Mouse (Mus musculus) 3134 (cell line): Measurements from ENCODE around the gene Vmn1r5.
"Not testable (repeated sequence)": the region's sequence is repeated elsewhere in the genome, so short reads cannot be mapped to it uniquely, and the experiment has no call there.

Source experiments
- DNase-seq: peaks from one replicate; pipeline ENCODE4 v3.0.0-alpha.2; 2011; ENCODE audit warnings: low spot score; ENCODE audit not compliant: insufficient read length; ENCODE audit errors: extremely low read depth

Gene Vmn1r5

DNA sequence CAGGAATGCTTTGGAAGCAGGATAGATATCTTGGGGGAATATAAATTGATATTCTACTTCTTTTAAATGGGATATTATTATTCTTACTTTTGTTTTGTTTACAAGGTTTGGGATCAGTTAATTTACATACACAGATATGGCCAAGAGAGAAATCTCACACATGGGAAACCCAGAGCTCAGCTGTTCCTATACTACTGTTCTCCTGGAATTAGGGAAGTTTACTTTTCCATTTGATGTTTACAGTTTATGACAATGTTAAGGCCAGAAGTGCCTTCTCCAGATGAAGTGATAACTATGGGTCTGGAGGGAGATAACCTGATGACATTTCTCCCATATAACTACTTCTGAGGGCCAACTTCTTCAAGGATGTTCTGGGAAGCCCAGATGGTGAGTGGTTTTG is at the start of gene Vmn1r5:
Vmn1r5 (plus strand) TSS at position 301 of the 400 bp plus-strand sequence.
- DNase-seq, result no peak

DNA sequence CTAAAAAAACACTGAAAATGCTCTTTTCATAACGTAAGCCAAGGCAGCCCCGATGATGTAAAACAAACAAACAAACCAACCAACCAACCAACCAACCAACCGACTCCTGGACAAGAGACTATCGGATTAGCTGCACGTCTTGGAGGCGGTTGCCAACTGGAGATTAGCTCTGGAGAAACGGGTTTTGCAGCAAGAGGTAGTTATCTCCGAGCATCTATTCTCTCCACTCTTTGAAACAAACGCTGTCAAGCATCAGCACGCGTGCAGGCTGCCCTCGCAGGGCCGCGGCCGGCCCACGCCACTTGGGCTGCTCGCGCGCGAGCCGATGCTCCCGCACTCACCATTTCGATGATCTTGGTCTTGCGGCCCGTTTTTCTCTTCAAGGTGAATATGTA is 46.7 kb upstream of the Vmn1r5 start:
- no peak for DNase-seq

DNA sequence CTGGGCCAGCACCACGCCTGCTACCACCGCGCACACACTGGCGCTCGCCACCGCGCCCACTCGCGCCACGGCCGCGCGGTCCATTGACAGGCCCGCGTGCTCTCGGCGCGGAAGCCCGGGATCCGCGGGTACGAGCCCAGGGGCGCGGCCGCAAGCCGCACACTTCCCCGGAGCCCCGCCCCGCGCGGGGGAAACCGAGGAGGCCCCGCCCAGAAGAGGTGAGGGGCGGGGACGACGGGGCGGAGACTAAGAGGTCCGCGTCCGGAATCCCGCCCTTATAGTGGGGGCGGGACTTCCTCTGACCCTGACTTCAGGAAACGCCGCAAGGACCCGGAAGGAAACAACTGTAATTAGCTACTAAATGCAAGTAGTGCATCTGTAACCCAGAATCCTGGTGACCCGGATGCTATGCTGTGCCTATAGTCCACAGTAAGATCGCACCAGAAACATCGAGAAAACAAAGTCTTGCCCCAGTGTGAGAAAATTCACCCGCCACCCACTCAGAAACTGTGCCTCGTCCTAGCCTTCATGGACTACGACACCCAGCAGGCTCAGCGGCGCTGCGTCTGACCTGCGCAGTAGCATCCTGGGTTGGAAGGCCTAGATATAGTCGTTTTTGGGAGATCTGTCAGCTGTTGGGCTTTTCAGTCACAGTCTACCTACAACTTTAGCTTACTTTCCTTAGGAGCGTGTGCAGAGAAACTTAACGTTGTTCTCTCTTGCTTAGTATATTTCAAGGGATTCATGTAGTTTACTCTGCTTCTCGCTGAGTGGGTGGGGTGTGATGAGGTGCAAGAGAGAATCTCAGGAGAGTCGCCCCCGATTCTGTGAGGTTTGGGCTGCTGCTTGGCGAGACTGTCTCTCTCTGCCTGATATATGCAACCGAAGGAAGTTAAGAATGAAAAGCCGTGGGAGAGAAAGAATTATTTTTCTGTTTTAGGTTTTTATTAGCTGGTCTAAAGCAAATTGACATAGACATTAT is 46.1 kb upstream of the Vmn1r5 start, which contains the start of the genes Nt5c3 and Vmn1r4:
Nt5c3 (minus strand) TSS at position 207 of the 982 bp plus-strand sequence.
Vmn1r4 (plus strand) TSS at position 290 of the 982 bp plus-strand sequence.
- DNase-seq, result peak; percentile 95

DNA sequence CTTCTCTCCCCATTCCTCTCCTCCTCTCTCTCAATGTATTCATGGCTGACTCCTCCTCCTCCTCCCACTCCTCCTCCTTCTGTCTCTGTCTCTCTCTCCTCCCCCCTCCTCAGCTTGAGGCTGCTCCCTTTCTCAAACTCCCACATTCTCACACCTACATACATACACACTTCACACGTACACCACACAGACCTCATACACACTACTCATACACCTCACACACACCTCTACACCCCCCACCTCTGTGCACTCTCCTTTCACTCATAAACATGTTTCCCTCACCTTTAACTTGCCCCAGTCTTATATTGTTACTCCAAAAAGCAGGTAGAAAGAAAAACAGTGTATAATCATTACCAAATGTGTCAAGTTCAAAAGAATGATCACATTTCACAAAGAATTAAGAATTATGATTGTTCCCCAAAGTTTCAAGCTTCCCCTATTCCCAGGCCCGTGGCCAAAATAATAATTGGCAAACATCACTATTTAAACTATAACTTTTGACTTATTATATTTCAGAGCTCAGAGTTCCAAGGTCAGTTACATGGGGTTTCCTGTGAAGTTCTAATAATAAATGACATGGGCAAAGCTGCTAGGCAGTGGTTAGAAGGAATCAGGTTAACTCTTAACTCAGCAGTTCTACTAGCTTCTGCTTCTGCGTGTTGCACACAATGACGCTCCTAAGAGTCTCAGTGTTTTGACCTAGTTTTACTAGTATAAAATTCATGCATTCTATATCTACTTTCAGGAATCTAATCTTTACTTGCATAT is 38.2 kb upstream of the Vmn1r5 start:
- no peak for DNase-seq

DNA sequence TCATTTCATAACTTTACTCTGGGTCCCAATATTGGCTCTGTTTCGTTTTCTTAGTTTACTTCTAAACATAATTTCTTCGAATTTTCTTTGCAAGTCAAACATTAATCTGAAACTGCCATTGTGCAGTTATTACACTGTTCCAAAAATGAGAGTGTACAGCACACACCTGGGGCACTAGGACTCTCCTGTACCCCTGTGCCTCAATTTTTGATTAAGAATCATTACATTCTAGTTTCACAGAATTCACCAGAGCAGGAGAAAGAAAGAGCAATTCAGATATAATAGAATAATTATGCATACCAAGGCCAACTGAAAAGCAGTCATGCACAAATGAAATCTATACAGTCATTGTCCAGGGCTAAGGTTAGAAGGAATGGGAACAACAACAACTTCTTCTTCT is 37.6 kb upstream of the Vmn1r5 start:
- DNase-seq, result no peak

DNA sequence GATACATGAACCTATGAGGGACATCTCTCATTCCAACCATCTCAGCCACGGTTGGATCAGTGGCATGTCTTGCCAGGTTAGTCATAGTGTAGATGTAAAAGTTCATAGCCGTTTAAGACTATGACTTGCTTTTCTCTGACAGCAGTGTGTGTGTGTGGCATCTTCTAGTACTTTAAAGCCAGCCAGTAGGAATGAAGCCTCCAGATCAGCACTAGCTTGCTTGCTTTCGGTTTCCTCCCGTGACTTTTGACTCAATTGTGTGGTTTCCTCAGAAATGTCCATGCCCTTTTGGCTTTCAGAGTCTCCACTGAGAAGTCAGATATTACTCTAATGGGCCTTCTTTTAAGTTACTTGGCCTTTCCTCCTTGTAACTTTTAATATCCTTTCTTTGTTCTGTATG is 35.7 kb upstream of the Vmn1r5 start:
- no peak for DNase-seq

DNA sequence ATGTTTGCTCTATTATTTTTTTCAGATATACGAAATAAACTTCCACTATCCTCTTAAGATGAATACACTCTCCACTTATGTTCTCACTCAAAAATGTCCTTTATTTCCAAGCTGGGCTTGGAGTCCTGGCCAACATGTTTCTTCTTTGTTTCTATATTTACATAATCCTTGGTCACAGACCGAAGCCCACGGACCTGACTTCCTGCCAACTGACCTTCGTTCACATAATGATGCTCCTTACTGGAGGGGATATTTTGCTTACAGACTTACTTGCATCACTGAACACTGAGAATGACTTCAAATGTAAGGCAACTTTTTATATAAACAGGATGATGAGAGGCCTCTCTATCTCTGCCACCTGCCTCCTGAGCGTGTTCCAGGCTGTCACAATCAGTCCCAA is 13.6 kb upstream of the Vmn1r5 start:
- DNase-seq, result no peak

DNA sequence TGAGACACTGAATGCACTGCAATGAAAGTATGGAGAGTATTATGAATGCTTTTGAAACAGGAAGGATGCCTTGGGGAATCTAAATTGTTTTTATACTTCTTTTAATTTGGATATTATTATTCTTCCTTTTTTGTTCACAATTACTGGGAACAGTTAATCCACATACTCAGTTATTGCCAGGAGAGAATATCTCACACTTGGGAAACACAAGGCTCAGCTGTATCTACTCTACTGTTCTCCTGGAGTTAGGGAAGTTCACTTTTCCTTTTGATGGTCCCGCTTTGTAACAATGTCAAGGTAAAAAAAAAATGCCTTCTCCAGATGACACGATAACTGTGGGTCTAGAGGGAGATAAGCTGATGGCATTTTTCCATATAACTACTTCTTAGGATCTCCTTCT is 26.9 kb downstream of the Vmn1r5 start, which contains the start of gene Vmn1r6:
Vmn1r6 (plus strand) TSS at position 301 of the 400 bp plus-strand sequence.
- DNase-seq, result no peak

DNA sequence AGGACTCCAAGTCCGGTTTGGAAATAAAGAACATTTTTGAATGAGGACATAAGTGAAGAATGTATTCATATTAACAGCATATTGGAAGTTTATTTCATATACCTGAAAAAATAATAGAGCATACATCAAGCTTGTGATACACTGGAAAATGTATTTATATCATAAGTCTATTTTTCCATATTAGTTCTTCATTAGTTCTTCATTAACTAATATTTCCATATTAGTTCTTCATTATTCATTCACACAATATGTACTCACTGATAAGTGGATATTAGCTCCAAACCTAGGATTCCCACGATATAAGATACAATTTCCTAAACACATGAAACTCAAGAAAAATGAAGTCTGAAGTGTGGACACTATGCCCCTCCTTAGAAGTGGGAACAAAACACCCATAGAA is 55.2 kb downstream of the Vmn1r5 start, which contains the start of gene Vmn1r7:
Vmn1r7 (minus strand) TSS at position 101 of the 400 bp plus-strand sequence.
- not testable (repeated sequence) for DNase-seq

DNA sequence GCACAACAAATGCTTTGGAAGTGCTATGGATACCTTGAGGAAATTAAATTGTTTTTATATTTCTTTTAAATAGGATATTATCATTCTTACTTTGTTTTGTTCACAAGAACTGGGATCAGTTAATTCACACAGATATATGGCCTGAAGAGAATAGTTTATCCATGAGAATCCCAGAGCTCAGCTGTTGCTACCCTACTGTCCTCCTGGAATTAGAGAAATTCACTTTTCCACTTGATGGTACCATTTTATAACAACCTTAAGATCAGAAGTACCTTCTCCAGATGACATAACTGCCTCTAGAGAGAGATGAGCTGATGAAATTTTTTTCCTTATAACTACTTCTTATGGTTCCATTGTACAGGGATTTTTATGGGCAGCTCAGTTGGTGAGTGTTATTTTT is 61.9 kb downstream of the Vmn1r5 start, which contains the start of gene Vmn1r8:
Vmn1r8 (plus strand) TSS at position 301 of the 400 bp plus-strand sequence.
- no peak for DNase-seq

DNA sequence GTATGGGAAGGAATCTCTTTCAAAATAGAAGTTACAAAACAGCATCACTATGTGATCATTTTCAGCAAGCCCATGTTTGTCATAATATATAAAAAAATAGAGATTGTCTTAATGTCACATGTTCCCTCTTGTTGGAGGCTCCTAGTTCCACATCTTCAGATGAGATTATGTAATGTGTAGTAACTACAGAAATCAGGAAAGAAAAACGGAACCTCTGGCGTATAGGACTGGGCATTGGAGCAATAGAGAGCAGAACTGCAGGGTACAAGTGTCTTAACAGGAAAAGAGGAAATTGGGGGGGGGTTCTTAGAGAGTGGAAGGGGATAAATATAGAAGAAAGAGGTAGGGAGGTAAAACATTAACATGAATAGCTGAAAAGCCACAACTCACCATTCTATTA is 64.6 kb downstream of the Vmn1r5 start:
- no peak for DNase-seq
